Mouse (Mus musculus) heart, postnatal 0 days (tissue): ENCODE results near the gene Stx5a. TPM values are rescaled to one million over a fixed set of nuclear protein-coding genes. Genes with fewer than 3 reads are reported as not detected.

Experiments
- ATAC-seq: fragments of 200-750 bp; cut with Nextera tagmentation; 2 replicates; pipeline ENCODE4 v1.8.0; 2017; ENCODE audit warnings: low read depth, moderate number of reproducible peaks, moderate library complexity; ENCODE audit not compliant: insufficient read depth
- DNase-seq: peaks from one replicate; pipeline ENCODE4 v3.0.0-alpha.2; 2016; ENCODE audit warnings: low spot score
- H3K27ac ChIP-seq: fragments of 300-500 bp; sonication (generic); 2 replicates; pipeline ENCODE4 v1.5.1; 2014; ENCODE audit warnings: low read depth, mild to moderate bottlenecking
- H3K27me3 ChIP-seq: fragments of 300-500 bp; sonication (generic); 2 replicates; pipeline ENCODE4 v1.6.1; 2014; ENCODE audit warnings: low read length, mixed read lengths; ENCODE audit not compliant: control insufficient read depth, insufficient read depth
- H3K36me3 ChIP-seq: fragments of 300-500 bp; sonication (generic); replicated peaks from 2 replicates; pipeline ENCODE4 v1.6.1; 2014; ENCODE audit warnings: low read length, mixed read lengths; ENCODE audit not compliant: control insufficient read depth, insufficient read depth
- H3K4me1 ChIP-seq: fragments of 300-500 bp; sonication (generic); 2 replicates; pipeline ENCODE4 v1.6.1; 2014; ENCODE audit warnings: antibody characterized with exemption; ENCODE audit not compliant: control insufficient read depth, insufficient read depth
- H3K4me2 ChIP-seq: fragments of 300-500 bp; sonication (generic); 2 replicates; pipeline ENCODE4 v1.6.1; 2014; ENCODE audit warnings: low read depth, mild to moderate bottlenecking, low read length, moderate library complexity
- H3K4me3 ChIP-seq: fragments of 300-500 bp; sonication (generic); 2 replicates; pipeline ENCODE4 v1.5.1; 2014; ENCODE audit warnings: low read depth, low read length
- H3K9ac ChIP-seq: fragments of 300-500 bp; sonication (generic); replicated peaks from 2 replicates; pipeline ENCODE4 v1.6.1; 2014; ENCODE audit warnings: low read depth, low read length, mixed read lengths
- H3K9me3 ChIP-seq: fragments of 300-500 bp; sonication (generic); replicated peaks from 2 replicates; pipeline ENCODE4 v1.6.1; 2016; ENCODE audit warnings: low read length; ENCODE audit not compliant: control insufficient read depth
- CTCF ChIP-seq: IDR thresholded peaks from 2 replicates; pipeline ENCODE4 v1.5.1; 2016; ENCODE audit warnings: antibody characterized with exemption, control low read depth, low read depth
- EP300 ChIP-seq: IDR thresholded peaks from 2 replicates; pipeline ENCODE4 v1.6.1; 2016; ENCODE audit warnings: antibody characterized with exemption, low read depth
- WGBS: fragments of 180-500 bp; shearing (Covaris S2); extraction: QIAGEN DNeasy Blood & Tissue Kit; methylation state at CpG from one replicate; pipeline ENCODE4 v1.1.7; 2014; 5-methylcytosine and 5-hydroxymethylcytosine counted together
- polyA plus RNA-seq: library from polyadenylated mRNA; unstranded; fragments of >200 nt; fragmentation: Nextera tagmentation; extraction: Ambion mirVana; gene quantifications from 2 replicates; pipeline ENCODE4 v1.2.1, GENCODE M21; 2015
- total RNA-seq: library from RNA; depleted of rRNA; stranded (reverse); fragments of >200 nt; gene quantifications from 2 replicates; pipeline ENCODE4 v1.2.3, GENCODE M21; 2014; ENCODE audit warnings: low replicate concordance

Stx5a gene
- total and polyA plus RNA-seq, 2 experiments from 2014 or later: 57.0 to 105 TPM

GRCm38 (mm10) chr19:8708954-8709353, 32.3 kb upstream of the Stx5a start:
- Histone ChIP-seq H3K4me3 (no peak overlapping the region), H3K9me3 (no peaks in the 10 kb centered on the region), H3K27ac (no peak overlapping the region), H3K36me3 (peaks cover 38% of the 10 kb centered on the region), H3K27me3 (no peaks in the 10 kb centered on the region), H3K9ac (no peak overlapping the region), H3K4me2 (no peak overlapping the region), H3K4me1 (peaks cover 24% of the 10 kb centered on the region)
- ATAC-seq (no peak), DNase-seq (no peak)
- TF ChIP-seq CTCF (no peak), EP300 (no peak)
- WGBS: 93% methylated on average over 8 of the region's 8 CpGs

GRCm38 (mm10) chr19:8710057-8710456, 31.2 kb upstream of the Stx5a start:
- 73% methylated on average over 2 of the region's 2 CpGs for WGBS
- Histone ChIP-seq H3K4me2 (no peak overlapping the region), H3K4me3 (no peak overlapping the region), H3K27me3 (no peaks in the 10 kb centered on the region), H3K4me1 (peaks cover 29% of the 10 kb centered on the region), H3K27ac (peak overlapping the region; percentile 7; the same call in 1 of the 2 replicates), H3K36me3 (peaks cover 38% of the 10 kb centered on the region), H3K9me3 (no peaks in the 10 kb centered on the region), H3K9ac (no peak overlapping the region)
- DNase-seq: no peak
- TF ChIP-seq EP300 (no peak), CTCF (no peak)
- ATAC-seq: no peak

- Histone ChIP-seq H3K27me3 (no peaks in the 10 kb centered on the region), H3K4me2 (peak overlapping the region; percentile 67), H3K4me3 (peak overlapping the region; percentile 91), H3K36me3 (peaks cover 35% of the 10 kb centered on the region), H3K9me3 (no peaks in the 10 kb centered on the region), H3K27ac (no peak overlapping the region), H3K4me1 (peaks cover 29% of the 10 kb centered on the region), H3K9ac (0 out of 2 replicates have a peak overlapping the region, but pooled peaks have one; percentile 23)
- no peak for DNase-seq
- WGBS: 63% methylated on average over 4 of the region's 4 CpGs
- TF ChIP-seq EP300 (no peak), CTCF (no peak)
- ATAC-seq: no peak
Observed at GRCm38 (mm10) chr19:8711506-8711905, 29.7 kb upstream of the Stx5a start.

DNA sequence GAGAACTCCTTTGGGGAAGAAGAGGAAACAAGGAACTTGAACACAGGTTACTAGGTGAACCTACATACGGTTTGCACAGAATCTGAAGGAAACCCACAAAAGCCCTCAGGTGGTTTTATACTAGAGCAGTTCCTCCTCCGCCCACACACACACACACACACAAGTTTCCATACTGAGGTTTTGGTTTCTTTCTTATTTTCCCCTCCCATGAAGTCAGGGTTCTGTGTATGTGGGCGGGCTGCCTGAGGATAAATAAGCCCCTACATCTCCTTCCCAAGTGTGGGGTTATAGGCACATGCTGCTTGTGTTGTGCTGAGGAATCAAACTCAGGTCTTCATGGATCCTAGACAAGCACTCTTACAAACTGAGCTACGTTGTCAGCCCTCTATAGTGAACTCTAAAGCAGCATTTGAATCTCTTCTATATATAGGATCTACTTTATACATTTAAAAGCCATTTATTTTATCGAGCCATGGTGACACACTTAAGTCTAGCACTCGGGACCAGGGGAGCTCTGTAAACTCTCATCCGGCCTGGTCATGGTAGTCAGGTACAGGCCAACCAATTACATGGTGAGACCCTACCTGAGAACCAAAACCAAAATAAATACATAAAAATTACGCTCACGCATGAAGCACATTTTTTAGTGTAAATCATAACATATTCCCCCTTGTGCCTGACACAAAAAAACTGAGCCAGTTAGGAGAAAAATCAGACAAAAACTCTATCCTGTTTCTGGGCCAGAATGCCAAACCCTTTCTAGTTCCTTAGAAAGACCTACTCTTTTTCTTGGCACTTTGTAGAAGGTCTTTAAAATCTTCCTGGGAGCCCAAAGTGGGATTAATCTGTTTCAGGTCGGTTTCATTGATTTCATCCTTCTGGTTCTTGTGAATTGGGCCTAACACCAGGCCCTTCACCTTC, 29.0 kb upstream of the Stx5a start:
- no peaks in the 10 kb centered on the region for H3K27me3 ChIP-seq
- TF ChIP-seq EP300: no peak
- no peak for TF ChIP-seq CTCF
- no peak for DNase-seq
- H3K4me2 ChIP-seq: peak overlapping the region; percentile 67
- 48% methylated on average over 10 of the region's 10 CpGs for WGBS
- H3K9me3 ChIP-seq: no peaks in the 10 kb centered on the region
- H3K27ac ChIP-seq: peak overlapping the region; percentile 97
- H3K4me3 ChIP-seq: peak overlapping the region; percentile 91
- peaks cover 29% of the 10 kb centered on the region for H3K4me1 ChIP-seq
- no peak for ATAC-seq
- peak overlapping the region; percentile 93 for H3K9ac ChIP-seq
- peaks cover 30% of the 10 kb centered on the region for H3K36me3 ChIP-seq

GRCm38 (mm10) chr19:8712870-8713305, 28.3 kb upstream of the Stx5a start:
- H3K9ac ChIP-seq: peak overlapping the region; percentile 93
- H3K27me3 ChIP-seq: no peaks in the 10 kb centered on the region
- peak; percentile 67 for ATAC-seq
- peak overlapping the region; percentile 91 for H3K4me3 ChIP-seq
- no peaks in the 10 kb centered on the region for H3K9me3 ChIP-seq
- peaks cover 29% of the 10 kb centered on the region for H3K4me1 ChIP-seq
- H3K27ac ChIP-seq: peak overlapping the region; percentile 97
- peak; percentile 75 for DNase-seq
- H3K4me2 ChIP-seq: peak overlapping the region; percentile 67
- TF ChIP-seq EP300: 0 out of 2 replicates have a peak, but pooled peaks have one; percentile 6
- no peak for TF ChIP-seq CTCF
- peaks cover 23% of the 10 kb centered on the region for H3K36me3 ChIP-seq
- 1% methylated on average over 13 of the region's 13 CpGs for WGBS
